Mouse (Mus musculus) C2C12 (cell line): Measurements from ENCODE around the gene Dnmt3l. TPM values are rescaled to one million over a fixed set of nuclear protein-coding genes. Genes with fewer than 3 reads are reported as not detected.

ENCODE experiments used
- H3K27me3 ChIP-seq: one replicate; pipeline ENCODE4 v1.6.1; 2011; ENCODE audit not compliant: control insufficient read depth, insufficient read depth, insufficient read length
- H3K36me3 ChIP-seq: one replicate; pipeline ENCODE4 v1.6.1; 2011; ENCODE audit not compliant: control insufficient read depth, insufficient read depth
- H3K4me3 ChIP-seq: one replicate; pipeline ENCODE4 v1.5.1; 2011; ENCODE audit warnings: mild to moderate bottlenecking, control low read depth; ENCODE audit not compliant: poor library complexity, insufficient read depth, severe bottlenecking
- H3K79me2 ChIP-seq: one replicate; pipeline ENCODE4 v1.6.1; 2011; ENCODE audit not compliant: control insufficient read depth, insufficient read depth
- H3K79me3 ChIP-seq: one replicate; pipeline ENCODE4 v1.6.1; 2011; ENCODE audit warnings: low read depth, control low read depth
- H3ac ChIP-seq: one replicate; pipeline ENCODE3; 2011; ENCODE audit warnings: low read depth; ENCODE audit not compliant: control insufficient read depth, insufficient read length
- CEBPB ChIP-seq: IDR thresholded peaks from one replicate; pipeline ENCODE4 v1.6.1; 2011; ENCODE audit warnings: low read depth, mild to moderate bottlenecking, control low read depth, moderate library complexity
- CTCF ChIP-seq: IDR thresholded peaks from one replicate; pipeline ENCODE4 v1.5.1; 2011; ENCODE audit not compliant: control insufficient read depth, insufficient read depth, insufficient read length
- FOSL1 ChIP-seq: IDR thresholded peaks from one replicate; pipeline ENCODE4 v1.8.0; 2011; ENCODE audit warnings: mild to moderate bottlenecking, low read length; ENCODE audit not compliant: poor library complexity, insufficient read depth, severe bottlenecking
- MAX ChIP-seq: IDR thresholded peaks from one replicate; pipeline ENCODE4 v1.6.1; 2011; ENCODE audit warnings: mild to moderate bottlenecking, control low read depth
- MYOD1 ChIP-seq: IDR thresholded peaks from one replicate; pipeline ENCODE4 v1.6.1; 2011; ENCODE audit warnings: low read depth; ENCODE audit not compliant: control insufficient read depth, insufficient read length
- MYOG ChIP-seq: IDR thresholded peaks from one replicate; pipeline ENCODE4 v1.6.1; 2011; ENCODE audit not compliant: control insufficient read depth, insufficient read length; ENCODE audit errors: extremely low read depth
- USF1 ChIP-seq: IDR thresholded peaks from one replicate; pipeline ENCODE4 v1.6.1; 2011; ENCODE audit warnings: low read depth, mild to moderate bottlenecking, control low read depth, moderate library complexity
- polyA plus RNA-seq: library from polyadenylated mRNA; unstranded; fragments of >200 nt; fragmentation: generic; extraction: Trizol; gene quantifications from one replicate; pipeline ENCODE4 v1.2.1, GENCODE M21; 2012; ENCODE audit warnings: missing spikeins

Gene Dnmt3l
- polyA plus RNA-seq, 1 experiment: not detected

GRCm38 (mm10) chr10:78085711-78086110 lies 44.0 kb downstream of the Dnmt3l start:
- Histone ChIP-seq H3K79me2 (no peaks in the 10 kb centered on the region), H3K4me3 (no peak overlapping the region), H3ac (no peak overlapping the region), H3K79me3 (no peaks in the 10 kb centered on the region), H3K36me3 (no peaks in the 10 kb centered on the region), H3K27me3 (no peaks in the 10 kb centered on the region)
- no peak for TF ChIP-seq MAX
- no peak for TF ChIP-seq CEBPB
- no peak for TF ChIP-seq FOSL1
- TF ChIP-seq CTCF: no peak
- TF ChIP-seq USF1: no peak
- no peak for TF ChIP-seq MYOD1
- no peak for TF ChIP-seq MYOG

GRCm38 (mm10) chr10:78086444-78087061 lies 44.8 kb downstream of the Dnmt3l start:
- no peak for TF ChIP-seq MYOD1
- no peak for TF ChIP-seq FOSL1
- Histone ChIP-seq H3K79me3 (no peaks in the 10 kb centered on the region), H3K36me3 (no peaks in the 10 kb centered on the region), H3K79me2 (no peaks in the 10 kb centered on the region), H3ac (no peak overlapping the region), H3K4me3 (no peak overlapping the region), H3K27me3 (no peaks in the 10 kb centered on the region)

GRCm38 (mm10) chr10:78087101-78087511 lies 45.4 kb downstream of the Dnmt3l start:
- TF ChIP-seq USF1: no peak
- TF ChIP-seq MYOG: no peak
- no peak for TF ChIP-seq MYOD1
- no peak for TF ChIP-seq FOSL1
- no peak for TF ChIP-seq CEBPB
- Histone ChIP-seq H3ac (no peak overlapping the region), H3K36me3 (no peaks in the 10 kb centered on the region), H3K4me3 (no peak overlapping the region), H3K79me2 (no peaks in the 10 kb centered on the region), H3K79me3 (no peaks in the 10 kb centered on the region), H3K27me3 (no peaks in the 10 kb centered on the region)

- no peaks in the 10 kb centered on the region for H3K36me3 ChIP-seq
- no peaks in the 10 kb centered on the region for H3K79me2 ChIP-seq
- no peak for TF ChIP-seq CTCF
- H3K4me3 ChIP-seq: no peak overlapping the region
- H3ac ChIP-seq: no peak overlapping the region
- H3K27me3 ChIP-seq: no peaks in the 10 kb centered on the region
- H3K79me3 ChIP-seq: no peaks in the 10 kb centered on the region
These were observed 48.5 kb downstream of the Dnmt3l start for GRCm38 (mm10) chr10:78090246-78090645.

GRCm38 (mm10) chr10:78090706-78091491 lies 49.2 kb downstream of the Dnmt3l start:
- H3K4me3 ChIP-seq: no peak overlapping the region
- no peaks in the 10 kb centered on the region for H3K79me2 ChIP-seq
- no peaks in the 10 kb centered on the region for H3K36me3 ChIP-seq
- H3ac ChIP-seq: no peak overlapping the region
- TF ChIP-seq USF1 (no peak), MYOG (no peak), CEBPB (no peak), FOSL1 (no peak), MAX (no peak), MYOD1 (no peak), CTCF (no peak)
- no peaks in the 10 kb centered on the region for H3K27me3 ChIP-seq
- H3K79me3 ChIP-seq: no peaks in the 10 kb centered on the region
